Mouse (Mus musculus): ENCODE results near the gene Rnd1. TPM values are rescaled to one million over a fixed set of nuclear protein-coding genes. Genes with fewer than 3 reads are reported as not detected.

The Rnd1 gene
- polyA plus RNA-seq, 1 experiment from 2014 or later: 7.3 TPM

GRCm38 (mm10) chr15:98636517-98636916, 40.7 kb downstream of the Rnd1 start:
- peaks cover 40% of the 10 kb centered on the region for H3K4me1 ChIP-seq (ENCODE audit: control insufficient read depth, insufficient read depth, low read length)
- H3K27me3 ChIP-seq (ENCODE audit: control insufficient read depth, insufficient read depth, low read length): no peaks in the 10 kb centered on the region
- H3K36me3 ChIP-seq (ENCODE audit: control insufficient read depth, insufficient read depth, low read length): peaks cover 11% of the 10 kb centered on the region; the same call in 1 of the 2 replicates
- peak overlapping the region; percentile 78 for H3K9ac ChIP-seq (replicated peaks; ENCODE audit: low read depth, low read length)
- H3K4me2 ChIP-seq (ENCODE audit: low read depth, low read length): peak overlapping the region; percentile 84
- H3K27ac ChIP-seq (ENCODE audit: low read depth, low read length): peak overlapping the region; percentile 95; the same call in 1 of the 2 replicates
- no peaks in the 10 kb centered on the region for H3K9me3 ChIP-seq (ENCODE audit: control insufficient read depth, low read length)
- 20% methylated on average over 5 of the region's 5 CpGs for WGBS
- no peak for ATAC-seq (ENCODE audit: low read depth)
- H3K4me3 ChIP-seq (ENCODE audit: low read depth, low read length): peak overlapping the region; percentile 69

GRCm38 (mm10) chr15:98635291-98635841, 41.9 kb downstream of the Rnd1 start:
- Histone ChIP-seq H3K36me3 (ENCODE audit: control insufficient read depth, insufficient read depth, low read length) (peaks cover 9% of the 10 kb centered on the region; the same call in 1 of the 2 replicates), H3K9me3 (ENCODE audit: control insufficient read depth, low read length) (no peaks in the 10 kb centered on the region), H3K27ac (ENCODE audit: low read depth, low read length) (peak overlapping the region; percentile 95), H3K4me3 (ENCODE audit: low read depth, low read length) (peak overlapping the region; percentile 69), H3K4me2 (ENCODE audit: low read depth, low read length) (peak overlapping the region; percentile 84), H3K4me1 (ENCODE audit: control insufficient read depth, insufficient read depth, low read length) (peaks cover 40% of the 10 kb centered on the region), H3K27me3 (ENCODE audit: control insufficient read depth, insufficient read depth, low read length) (no peaks in the 10 kb centered on the region), H3K9ac (replicated peaks; ENCODE audit: low read depth, low read length) (peak overlapping the region; percentile 78)
- WGBS: under 1% methylated on average over 21 of the region's 21 CpGs
- ATAC-seq (ENCODE audit: low read depth): peak; percentile 1; the same call in 1 of the 2 replicates

- 1% methylated on average over 50 of the region's 65 CpGs for WGBS
- no peaks in the 10 kb centered on the region for H3K9me3 ChIP-seq (ENCODE audit: control insufficient read depth, low read length)
- peaks cover 3% of the 10 kb centered on the region; the same call in 1 of the 2 replicates for H3K36me3 ChIP-seq (ENCODE audit: control insufficient read depth, insufficient read depth, low read length)
- peak overlapping the region; percentile 84 for H3K4me2 ChIP-seq (ENCODE audit: low read depth, low read length)
- peak; percentile 68 for ATAC-seq (ENCODE audit: low read depth)
- H3K4me3 ChIP-seq (ENCODE audit: low read depth, low read length): peak overlapping the region; percentile 69
- H3K9ac ChIP-seq (replicated peaks; ENCODE audit: low read depth, low read length): peak overlapping the region; percentile 78
- H3K4me1 ChIP-seq (ENCODE audit: control insufficient read depth, insufficient read depth, low read length): peaks cover 40% of the 10 kb centered on the region
- H3K27me3 ChIP-seq (ENCODE audit: control insufficient read depth, insufficient read depth, low read length): no peaks in the 10 kb centered on the region
- H3K27ac ChIP-seq (ENCODE audit: low read depth, low read length): peak overlapping the region; percentile 95
Measured at GRCm38 (mm10) chr15:98634541-98635081, 42.6 kb downstream of the Rnd1 start.

- ATAC-seq (ENCODE audit: low read depth): peak; percentile 5
- Histone ChIP-seq H3K27me3 (ENCODE audit: control insufficient read depth, insufficient read depth, low read length) (no peaks in the 10 kb centered on the region), H3K4me2 (ENCODE audit: low read depth, low read length) (peak overlapping the region; percentile 84), H3K4me3 (ENCODE audit: low read depth, low read length) (peak overlapping the region; percentile 69), H3K4me1 (ENCODE audit: control insufficient read depth, insufficient read depth, low read length) (peaks cover 41% of the 10 kb centered on the region), H3K36me3 (ENCODE audit: control insufficient read depth, insufficient read depth, low read length) (no peaks in the 10 kb centered on the region), H3K27ac (ENCODE audit: low read depth, low read length) (peak overlapping the region; percentile 95), H3K9me3 (ENCODE audit: control insufficient read depth, low read length) (no peaks in the 10 kb centered on the region), H3K9ac (replicated peaks; ENCODE audit: low read depth, low read length) (peak overlapping the region; percentile 78)
- WGBS: 1% methylated on average over 24 of the region's 25 CpGs
Measured at GRCm38 (mm10) chr15:98633822-98634470, 43.3 kb downstream of the Rnd1 start.

GRCm38 (mm10) chr15:98632921-98633320, 44.3 kb downstream of the Rnd1 start:
- no peak for ATAC-seq (ENCODE audit: low read depth)
- no peaks in the 10 kb centered on the region for H3K36me3 ChIP-seq (ENCODE audit: control insufficient read depth, insufficient read depth, low read length)
- peak overlapping the region; percentile 84 for H3K4me2 ChIP-seq (ENCODE audit: low read depth, low read length)
- 0% methylated on average over 4 of the region's 4 CpGs for WGBS
- peak overlapping the region; percentile 39; the same call in 1 of the 2 replicates for H3K27ac ChIP-seq (ENCODE audit: low read depth, low read length)
- peaks cover 50% of the 10 kb centered on the region for H3K4me1 ChIP-seq (ENCODE audit: control insufficient read depth, insufficient read depth, low read length)
- H3K9me3 ChIP-seq (ENCODE audit: control insufficient read depth, low read length): no peaks in the 10 kb centered on the region
- H3K27me3 ChIP-seq (ENCODE audit: control insufficient read depth, insufficient read depth, low read length): no peaks in the 10 kb centered on the region
- peak overlapping the region; percentile 69 for H3K4me3 ChIP-seq (ENCODE audit: low read depth, low read length)
- H3K9ac ChIP-seq (replicated peaks; ENCODE audit: low read depth, low read length): peak overlapping the region; percentile 78

- 0% methylated on average over 13 of the region's 25 CpGs for WGBS
- Histone ChIP-seq H3K9me3 (ENCODE audit: control insufficient read depth, low read length) (no peaks in the 10 kb centered on the region), H3K27ac (ENCODE audit: low read depth, low read length) (peak overlapping the region; percentile 49), H3K4me3 (ENCODE audit: low read depth, low read length) (peak overlapping the region; percentile 69), H3K9ac (replicated peaks; ENCODE audit: low read depth, low read length) (peak overlapping the region; percentile 78), H3K4me1 (ENCODE audit: control insufficient read depth, insufficient read depth, low read length) (peaks cover 44% of the 10 kb centered on the region), H3K27me3 (ENCODE audit: control insufficient read depth, insufficient read depth, low read length) (no peaks in the 10 kb centered on the region), H3K4me2 (ENCODE audit: low read depth, low read length) (peak overlapping the region; percentile 84), H3K36me3 (ENCODE audit: control insufficient read depth, insufficient read depth, low read length) (no peaks in the 10 kb centered on the region)
- peak; percentile 53; the same call in 1 of the 2 replicates for ATAC-seq (ENCODE audit: low read depth)
Measured at GRCm38 (mm10) chr15:98632107-98632744, 45.0 kb downstream of the Rnd1 start.

GRCm38 (mm10) chr15:98631493-98631892, 45.8 kb downstream of the Rnd1 start:
- under 1% methylated on average over 18 of the region's 18 CpGs for WGBS
- no peak; the same call in 1 of the 2 replicates for ATAC-seq (ENCODE audit: low read depth)
- peak overlapping the region; percentile 39; the same call in 1 of the 2 replicates for H3K27ac ChIP-seq (ENCODE audit: low read depth, low read length)
- peaks cover 36% of the 10 kb centered on the region for H3K4me1 ChIP-seq (ENCODE audit: control insufficient read depth, insufficient read depth, low read length)
- no peaks in the 10 kb centered on the region for H3K36me3 ChIP-seq (ENCODE audit: control insufficient read depth, insufficient read depth, low read length)
- no peaks in the 10 kb centered on the region for H3K9me3 ChIP-seq (ENCODE audit: control insufficient read depth, low read length)
- peak overlapping the region; percentile 69 for H3K4me3 ChIP-seq (ENCODE audit: low read depth, low read length)
- H3K4me2 ChIP-seq (ENCODE audit: low read depth, low read length): peak overlapping the region; percentile 84
- no peaks in the 10 kb centered on the region for H3K27me3 ChIP-seq (ENCODE audit: control insufficient read depth, insufficient read depth, low read length)
- H3K9ac ChIP-seq (replicated peaks; ENCODE audit: low read depth, low read length): peak overlapping the region; percentile 78; the same call in 1 of the 2 replicates

GRCm38 (mm10) chr15:98630540-98630939, 46.7 kb downstream of the Rnd1 start, which contains the start of gene Cacnb3:
TSS of gene Cacnb3 (plus strand) at chr15:98630840.
- peak within 1 kb of the TSS; percentile 69 for H3K4me3 ChIP-seq (ENCODE audit: low read depth, low read length)
- no peak for ATAC-seq (ENCODE audit: low read depth)
- peak within 1 kb of the TSS; percentile 84 for H3K4me2 ChIP-seq (ENCODE audit: low read depth, low read length)
- no peaks in the 10 kb centered on the region for H3K36me3 ChIP-seq (ENCODE audit: control insufficient read depth, insufficient read depth, low read length)
- H3K27ac ChIP-seq (ENCODE audit: low read depth, low read length): peak within 1 kb of the TSS; percentile 39; the same call in 1 of the 2 replicates
- H3K27me3 ChIP-seq (ENCODE audit: control insufficient read depth, insufficient read depth, low read length): no peaks in the 10 kb centered on the region
- H3K9ac ChIP-seq (replicated peaks; ENCODE audit: low read depth, low read length): 0 out of 2 replicates have a peak within 1 kb of the TSS, but pooled peaks have one; percentile 78
- 33% methylated on average over 4 of the region's 4 CpGs for WGBS
- no peaks in the 10 kb centered on the region for H3K9me3 ChIP-seq (ENCODE audit: control insufficient read depth, low read length)
- peaks cover 27% of the 10 kb centered on the region; the same call in 1 of the 2 replicates for H3K4me1 ChIP-seq (ENCODE audit: control insufficient read depth, insufficient read depth, low read length)
